Mouse (Mus musculus): ENCODE results near the gene Pigc. TPM values are rescaled to one million over a fixed set of nuclear protein-coding genes. Genes with fewer than 3 reads are reported as not detected.
A peak's percentile ranks its signal among the peaks of the same experiment; 100 is the strongest.

Gene Pigc
- polyA plus RNA-seq, 1 experiment: 25.0 TPM

GRCm38 (mm10) chr1:161998781-161999180, 29.8 kb downstream of the Pigc start:
- Histone ChIP-seq H3K4me1 (replicated peaks; ENCODE audit: control insufficient read depth, insufficient read depth, low read length) (peaks cover 9% of the 10 kb centered on the region), H3K4me3 (ENCODE audit: control insufficient read depth, insufficient read depth, low read length) (no peak overlapping the region), H3K27ac (ENCODE audit: control insufficient read depth, insufficient read depth, low read length) (no peak overlapping the region), H3K36me3 (ENCODE audit: control insufficient read depth, insufficient read depth, low read length) (no peaks in the 10 kb centered on the region), H3K27me3 (ENCODE audit: control insufficient read depth, insufficient read depth, low read length) (no peaks in the 10 kb centered on the region)
- DNase-seq: no peak
- no peak for TF ChIP-seq POLR2A (IDR thresholded peaks at IDR 0.05; ENCODE audit: control insufficient read depth, extremely low read depth, insufficient read depth, low read length, poor library complexity)
- TF ChIP-seq CTCF (IDR thresholded peaks at IDR 0.05; ENCODE audit: borderline replicate concordance, control insufficient read depth, extremely low read depth, insufficient read depth, low read length, poor library complexity): no peak
- 28% methylated on average over 4 of the region's 4 CpGs for WGBS

- TF ChIP-seq POLR2A (IDR thresholded peaks at IDR 0.05; ENCODE audit: control insufficient read depth, extremely low read depth, insufficient read depth, low read length, poor library complexity) (no peak), CTCF (IDR thresholded peaks at IDR 0.05; ENCODE audit: borderline replicate concordance, control insufficient read depth, extremely low read depth, insufficient read depth, low read length, poor library complexity) (no peak)
- Histone ChIP-seq H3K36me3 (ENCODE audit: control insufficient read depth, insufficient read depth, low read length) (no peaks in the 10 kb centered on the region), H3K27ac (ENCODE audit: control insufficient read depth, insufficient read depth, low read length) (no peak overlapping the region), H3K4me3 (ENCODE audit: control insufficient read depth, insufficient read depth, low read length) (no peak overlapping the region), H3K27me3 (ENCODE audit: control insufficient read depth, insufficient read depth, low read length) (no peaks in the 10 kb centered on the region), H3K4me1 (replicated peaks; ENCODE audit: control insufficient read depth, insufficient read depth, low read length) (peaks cover 14% of the 10 kb centered on the region)
- 43% methylated on average over 5 of the region's 5 CpGs for WGBS
- DNase-seq: peak; percentile 11
Observed at GRCm38 (mm10) chr1:161999338-161999737, 30.4 kb downstream of the Pigc start.

DNA sequence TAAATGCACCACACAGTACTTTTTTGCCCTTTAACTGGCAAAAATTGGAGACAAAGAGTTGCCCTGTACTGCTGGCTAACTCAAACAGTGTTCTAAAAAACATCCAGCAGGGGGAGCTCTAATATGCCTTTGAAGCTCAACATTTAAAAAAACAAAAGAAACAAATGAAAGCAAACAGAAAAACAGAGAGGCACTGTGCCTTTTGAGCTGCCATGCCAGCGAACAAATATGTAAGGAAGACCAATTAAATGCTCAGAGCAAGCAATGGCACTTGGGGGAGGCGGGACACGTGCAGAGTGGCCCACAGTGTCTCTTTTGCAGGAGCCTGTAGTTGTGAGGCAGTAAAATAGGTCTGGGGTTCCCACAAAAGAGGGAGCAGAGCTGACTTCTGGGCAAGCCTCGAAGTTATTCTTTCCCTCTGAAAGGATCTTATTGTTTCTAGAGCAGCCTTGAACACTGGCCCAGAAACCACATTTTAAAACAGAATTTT, 30.9 kb downstream of the Pigc start:
- no peak for TF ChIP-seq POLR2A (IDR thresholded peaks at IDR 0.05; ENCODE audit: control insufficient read depth, extremely low read depth, insufficient read depth, low read length, poor library complexity)
- no peak for TF ChIP-seq CTCF (IDR thresholded peaks at IDR 0.05; ENCODE audit: borderline replicate concordance, control insufficient read depth, extremely low read depth, insufficient read depth, low read length, poor library complexity)
- Histone ChIP-seq H3K4me3 (ENCODE audit: control insufficient read depth, insufficient read depth, low read length) (0 out of 2 replicates have a peak overlapping the region, but pooled peaks have one; percentile 13), H3K36me3 (ENCODE audit: control insufficient read depth, insufficient read depth, low read length) (no peaks in the 10 kb centered on the region), H3K27me3 (ENCODE audit: control insufficient read depth, insufficient read depth, low read length) (no peaks in the 10 kb centered on the region), H3K4me1 (replicated peaks; ENCODE audit: control insufficient read depth, insufficient read depth, low read length) (peaks cover 17% of the 10 kb centered on the region), H3K27ac (ENCODE audit: control insufficient read depth, insufficient read depth, low read length) (peak overlapping the region; percentile 64; the same call in 1 of the 2 replicates)
- 16% methylated on average over 4 of the region's 4 CpGs for WGBS
- peak; percentile 36 for DNase-seq

GRCm38 (mm10) chr1:162001328-162001727, 32.3 kb downstream of the Pigc start:
- no peak overlapping the region for H3K4me3 ChIP-seq (ENCODE audit: control insufficient read depth, insufficient read depth, low read length)
- H3K27ac ChIP-seq (ENCODE audit: control insufficient read depth, insufficient read depth, low read length): no peak overlapping the region
- H3K27me3 ChIP-seq (ENCODE audit: control insufficient read depth, insufficient read depth, low read length): no peaks in the 10 kb centered on the region
- DNase-seq: no peak
- H3K4me1 ChIP-seq (replicated peaks; ENCODE audit: control insufficient read depth, insufficient read depth, low read length): peaks cover 19% of the 10 kb centered on the region
- no peaks in the 10 kb centered on the region for H3K36me3 ChIP-seq (ENCODE audit: control insufficient read depth, insufficient read depth, low read length)
- WGBS: 87% methylated on average over 8 of the region's 8 CpGs
- TF ChIP-seq CTCF (IDR thresholded peaks at IDR 0.05; ENCODE audit: borderline replicate concordance, control insufficient read depth, extremely low read depth, insufficient read depth, low read length, poor library complexity): no peak
- TF ChIP-seq POLR2A (IDR thresholded peaks at IDR 0.05; ENCODE audit: control insufficient read depth, extremely low read depth, insufficient read depth, low read length, poor library complexity): no peak

DNA sequence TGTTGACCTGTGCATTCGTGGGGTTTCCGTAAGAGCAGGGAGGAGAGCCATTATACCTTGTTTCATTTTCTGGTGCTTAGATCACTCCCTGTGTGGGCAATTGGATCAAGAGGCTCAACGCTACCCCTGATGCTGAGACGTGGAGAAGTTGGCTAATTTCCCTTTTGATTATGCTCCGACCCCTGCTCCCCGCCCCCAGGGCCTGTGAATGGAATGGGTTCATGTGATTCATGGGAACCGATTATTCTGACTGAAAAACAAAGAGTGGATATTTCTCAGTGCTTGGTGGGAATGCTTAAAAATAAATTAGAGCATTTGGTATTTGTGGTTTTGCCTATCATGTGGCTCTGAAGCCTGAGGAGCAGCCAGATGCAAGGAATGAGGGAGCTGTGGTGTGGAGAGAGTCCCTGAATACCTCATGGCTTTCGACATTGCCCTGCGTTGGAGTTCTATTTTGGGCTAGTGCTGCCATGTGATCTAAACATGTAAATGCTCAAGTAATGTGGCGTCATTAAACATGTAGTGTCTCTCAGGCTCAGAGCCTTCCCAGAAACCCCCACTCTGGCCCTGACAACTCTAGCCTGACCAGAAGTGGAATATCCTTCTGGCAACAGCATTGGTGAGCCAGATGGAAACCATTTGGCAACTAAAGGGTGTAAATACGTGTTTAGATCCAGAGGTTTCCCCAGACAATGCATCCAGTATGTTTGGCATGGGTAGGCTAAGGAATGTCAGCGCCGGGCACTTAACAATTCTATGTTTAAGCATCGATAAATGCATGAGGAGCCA, 34.9 kb downstream of the Pigc start:
- no peak for DNase-seq
- Histone ChIP-seq H3K27ac (ENCODE audit: control insufficient read depth, insufficient read depth, low read length) (no peak overlapping the region), H3K27me3 (ENCODE audit: control insufficient read depth, insufficient read depth, low read length) (no peaks in the 10 kb centered on the region), H3K4me3 (ENCODE audit: control insufficient read depth, insufficient read depth, low read length) (no peak overlapping the region), H3K4me1 (replicated peaks; ENCODE audit: control insufficient read depth, insufficient read depth, low read length) (peaks cover 19% of the 10 kb centered on the region), H3K36me3 (ENCODE audit: control insufficient read depth, insufficient read depth, low read length) (no peaks in the 10 kb centered on the region)
- 78% methylated on average over 14 of the region's 14 CpGs for WGBS
- no peak for TF ChIP-seq CTCF (IDR thresholded peaks at IDR 0.05; ENCODE audit: borderline replicate concordance, control insufficient read depth, extremely low read depth, insufficient read depth, low read length, poor library complexity)
- no peak for TF ChIP-seq POLR2A (IDR thresholded peaks at IDR 0.05; ENCODE audit: control insufficient read depth, extremely low read depth, insufficient read depth, low read length, poor library complexity)

DNA sequence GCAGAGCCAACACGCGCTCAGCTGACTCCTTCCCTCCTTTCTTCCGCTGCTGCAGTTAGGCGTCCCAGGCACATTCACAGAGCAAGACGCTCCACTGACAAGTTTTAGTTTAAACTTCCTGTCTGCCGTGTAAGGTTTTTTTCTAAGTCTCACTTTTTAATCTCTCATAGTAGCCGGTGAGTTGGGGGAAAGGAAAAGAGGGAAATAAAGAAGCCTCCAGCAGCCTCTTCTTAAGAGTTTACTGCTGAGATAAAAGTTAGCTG, 35.5 kb downstream of the Pigc start:
- no peak for DNase-seq
- Histone ChIP-seq H3K27ac (ENCODE audit: control insufficient read depth, insufficient read depth, low read length) (no peak overlapping the region), H3K4me3 (ENCODE audit: control insufficient read depth, insufficient read depth, low read length) (no peak overlapping the region), H3K4me1 (replicated peaks; ENCODE audit: control insufficient read depth, insufficient read depth, low read length) (peaks cover 14% of the 10 kb centered on the region), H3K27me3 (ENCODE audit: control insufficient read depth, insufficient read depth, low read length) (no peaks in the 10 kb centered on the region), H3K36me3 (ENCODE audit: control insufficient read depth, insufficient read depth, low read length) (no peaks in the 10 kb centered on the region)
- WGBS: 18% methylated on average over 7 of the region's 7 CpGs
- TF ChIP-seq CTCF (IDR thresholded peaks at IDR 0.05; ENCODE audit: borderline replicate concordance, control insufficient read depth, extremely low read depth, insufficient read depth, low read length, poor library complexity) (no peak), POLR2A (IDR thresholded peaks at IDR 0.05; ENCODE audit: control insufficient read depth, extremely low read depth, insufficient read depth, low read length, poor library complexity) (no peak)

All from thymus, adult 2 months (tissue).